Mouse (Mus musculus) kidney, adult 18-20 months (tissue): Measurements from ENCODE around the gene Hoxd10.

Experiments used
- DNase-seq: peaks from one replicate; pipeline ENCODE4 v3.0.0; 2021

The Hoxd10 gene

DNA sequence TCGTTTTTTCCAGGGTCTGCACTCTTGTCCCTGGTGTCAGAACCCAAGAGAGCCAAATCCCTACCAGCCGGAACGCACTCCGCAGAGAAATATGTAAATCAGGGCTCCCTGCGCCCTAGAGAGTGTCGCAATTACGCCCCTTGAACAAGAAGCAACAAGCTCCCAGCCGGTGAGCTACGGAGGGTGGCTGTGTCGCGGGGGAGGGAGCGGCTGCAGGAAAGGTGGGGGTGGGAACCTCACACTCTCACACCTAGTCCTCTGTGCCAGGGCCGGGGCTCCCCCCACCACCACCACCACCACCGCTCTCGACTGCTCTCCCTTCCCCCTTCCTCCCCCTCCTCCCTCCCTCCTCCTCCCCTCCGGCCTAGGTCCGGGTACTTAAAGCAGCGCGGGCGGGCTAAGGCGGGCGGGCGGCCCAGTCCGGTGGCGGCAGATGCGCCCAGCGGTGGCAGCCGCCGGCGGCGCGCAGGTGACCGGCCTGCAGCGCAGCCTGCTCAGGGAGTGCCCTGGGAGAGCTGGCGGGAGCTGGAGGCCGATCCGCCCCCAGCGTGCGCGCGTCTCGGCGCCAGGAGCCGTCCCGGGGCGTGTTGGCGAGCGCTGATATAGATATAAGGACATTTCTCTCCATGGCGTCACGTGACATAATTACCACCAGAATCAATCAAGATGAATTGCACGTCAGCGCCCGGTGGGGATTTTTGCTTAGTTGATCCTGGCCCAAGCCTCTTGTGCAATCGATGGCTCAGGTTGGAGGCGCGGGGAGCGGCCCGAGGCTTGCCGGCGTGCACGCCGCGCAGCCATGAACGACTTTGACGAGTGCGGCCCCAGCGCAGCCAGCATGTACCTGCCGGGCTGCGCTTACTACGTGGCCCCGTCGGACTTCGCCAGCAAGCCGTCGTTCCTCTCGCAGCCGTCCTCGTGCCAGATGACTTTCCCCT is 9.9 kb upstream of the Hoxd10 start:
- peak; percentile 52 for DNase-seq

GRCm38 (mm10) chr2:74682796-74683195 is 8.9 kb upstream of the Hoxd10 start:
- DNase-seq: no peak

- DNase-seq: no peak
Measured at GRCm38 (mm10) chr2:74683471-74683951, 8.2 kb upstream of the Hoxd10 start.

DNA sequence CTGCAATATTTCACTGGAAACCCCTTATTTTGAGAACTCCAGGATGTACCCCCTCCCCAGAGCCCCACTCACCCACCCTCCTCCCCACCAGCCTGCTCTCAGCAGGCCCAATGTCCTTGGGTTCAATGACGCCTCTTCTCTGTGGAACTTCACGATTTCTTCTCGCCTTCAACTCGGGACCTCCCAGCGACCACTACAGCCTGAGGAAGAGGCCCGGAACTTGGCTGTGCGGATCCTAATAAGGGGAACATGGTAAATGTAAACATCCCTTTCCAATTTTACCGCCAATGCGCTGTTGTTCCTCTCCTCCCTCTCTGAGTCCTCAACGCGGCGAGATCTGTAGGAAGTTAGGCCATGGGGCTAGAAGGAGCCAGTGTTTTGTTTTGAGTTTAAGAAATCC is 7.6 kb upstream of the Hoxd10 start:
- no peak for DNase-seq

- DNase-seq: no peak
Measured at GRCm38 (mm10) chr2:74685059-74685603, 6.6 kb upstream of the Hoxd10 start.

- DNase-seq: peak; percentile 87
Measured at GRCm38 (mm10) chr2:74686301-74686987, 5.3 kb upstream of the Hoxd10 start.

- peak; percentile 62 for DNase-seq
Measured at GRCm38 (mm10) chr2:74686988-74687697, 4.6 kb upstream of the Hoxd10 start.

DNA sequence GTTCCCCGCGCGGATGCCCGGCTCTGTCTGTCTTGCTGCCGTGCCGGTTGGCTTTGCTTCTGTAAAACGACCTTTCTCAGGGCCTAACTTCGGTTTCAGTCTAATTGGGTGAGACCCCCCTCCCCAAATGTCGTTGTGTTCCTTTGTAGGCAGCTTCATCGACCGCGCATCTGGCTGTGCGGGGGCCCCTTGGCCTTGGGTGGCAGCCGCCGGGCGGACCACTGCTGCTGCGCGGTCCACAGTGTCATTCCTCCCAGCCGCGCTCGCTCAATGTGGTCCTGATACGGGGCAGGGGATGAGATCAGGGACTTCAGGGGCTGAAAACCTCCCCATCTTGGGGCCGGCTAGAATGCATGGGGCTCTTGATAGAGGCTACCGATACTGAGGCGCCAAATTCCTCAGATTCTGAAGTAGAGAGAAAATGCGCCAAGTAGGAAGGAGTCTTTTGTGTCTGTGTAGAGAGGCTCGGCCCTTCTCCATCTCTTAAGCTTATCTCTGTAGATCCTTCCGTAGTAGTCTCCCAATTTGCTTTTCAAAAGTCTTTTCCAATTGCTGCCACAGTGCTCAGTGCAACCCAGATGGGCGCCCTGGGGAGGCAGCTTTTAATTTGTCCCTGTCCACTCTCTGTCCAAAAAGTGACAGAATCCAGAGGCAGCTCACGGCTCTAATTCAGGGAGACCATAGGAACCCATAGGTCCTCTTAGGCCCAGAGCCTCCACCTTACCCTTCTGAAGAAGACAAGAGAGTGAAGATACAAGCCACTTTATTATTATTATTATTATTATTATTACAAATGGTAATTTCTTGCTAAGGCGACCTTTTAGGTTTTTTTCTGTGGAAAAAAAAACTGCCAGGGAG is 3.8 kb upstream of the Hoxd10 start:
- DNase-seq: no peak

DNA sequence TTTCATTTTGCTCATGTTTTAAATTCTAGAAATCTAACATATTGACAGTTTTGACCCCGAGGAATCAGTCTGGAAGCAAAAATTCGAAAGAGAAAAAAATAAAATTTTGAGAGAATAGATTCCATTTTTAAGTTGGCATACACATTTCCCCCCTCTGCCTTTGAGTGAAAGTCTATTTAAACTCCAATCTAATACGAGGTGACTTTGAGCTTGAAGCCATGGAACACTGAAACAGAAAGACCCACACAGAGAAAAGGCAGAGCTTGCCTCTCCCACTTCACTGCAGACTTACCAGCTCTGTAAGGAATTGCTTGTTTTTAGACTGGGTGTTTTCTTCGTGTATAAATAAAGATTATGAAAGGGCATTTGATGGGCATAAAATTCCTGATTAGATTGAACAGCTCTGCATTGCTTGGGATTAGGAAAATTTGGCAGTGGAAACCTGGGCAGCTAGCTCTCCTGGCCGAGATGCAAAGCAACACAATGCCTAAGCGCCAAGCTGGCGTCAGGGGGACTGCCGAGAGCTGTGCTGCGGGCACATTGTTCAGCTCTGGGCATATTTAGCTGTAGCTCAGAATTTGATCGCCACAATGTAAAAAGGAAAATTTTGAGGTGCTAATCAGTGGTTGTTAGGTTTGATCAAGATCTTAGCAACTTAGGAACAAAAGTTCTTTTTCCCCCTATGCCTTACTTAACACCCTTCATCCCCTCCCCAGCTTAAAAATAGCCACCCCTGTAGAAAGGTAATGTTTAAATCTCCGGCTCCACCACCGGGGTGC is 2.7 kb upstream of the Hoxd10 start:
- no peak for DNase-seq

GRCm38 (mm10) chr2:74689574-74690337 is 2.0 kb upstream of the Hoxd10 start:
- peak; percentile 58 for DNase-seq

GRCm38 (mm10) chr2:74690338-74690716 is 1.4 kb upstream of the Hoxd10 start:
- DNase-seq: no peak

- peak; percentile 58 for DNase-seq
Measured at GRCm38 (mm10) chr2:74691995-74692807, 477 bp downstream of the Hoxd10 start.

GRCm38 (mm10) chr2:74692808-74693431 is 1.2 kb downstream of the Hoxd10 start:
- DNase-seq: no peak

DNA sequence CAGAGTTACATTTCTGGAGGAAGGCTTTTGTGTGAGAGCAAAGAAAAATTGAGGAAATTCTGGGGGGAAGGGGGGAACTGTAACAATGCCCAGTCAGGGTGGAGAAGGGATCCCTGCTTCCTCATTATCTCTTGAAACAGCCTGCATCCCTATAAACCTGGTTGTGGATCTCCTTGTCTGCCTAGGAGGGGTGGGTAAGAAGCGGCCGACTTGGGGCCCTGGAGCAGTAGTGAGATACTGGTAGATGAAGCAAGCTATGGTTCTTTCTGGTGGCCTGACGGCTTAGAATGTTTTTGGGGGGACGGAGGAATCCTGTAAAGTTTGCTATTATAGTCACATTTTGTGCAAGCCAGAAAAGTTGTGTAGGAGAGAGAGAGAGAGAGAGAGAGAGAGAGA is 1.7 kb downstream of the Hoxd10 start:
- no peak for DNase-seq

- DNase-seq: peak; percentile 79
Measured at GRCm38 (mm10) chr2:74694066-74694465, 2.3 kb downstream of the Hoxd10 start.

DNA sequence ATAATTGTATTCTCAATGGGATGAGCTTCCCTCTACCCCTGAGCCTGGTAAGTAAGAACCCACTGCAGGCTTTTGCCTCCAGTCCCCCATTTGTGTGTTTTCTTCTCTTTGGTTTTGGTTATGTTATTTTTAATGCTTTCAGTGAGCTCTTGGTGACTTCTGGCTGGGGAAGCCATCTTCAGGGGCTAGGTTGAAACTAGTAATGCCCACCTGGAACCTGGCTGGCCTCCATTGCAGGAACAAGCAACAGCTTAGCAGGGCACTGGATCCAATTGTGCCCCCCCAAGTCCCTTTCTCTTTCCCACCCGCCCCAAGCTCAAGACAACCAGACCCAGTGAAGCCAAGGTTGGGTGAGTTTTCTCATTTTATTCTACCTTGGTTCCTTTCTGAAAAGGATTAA is 3.7 kb downstream of the Hoxd10 start:
- DNase-seq: no peak

DNA sequence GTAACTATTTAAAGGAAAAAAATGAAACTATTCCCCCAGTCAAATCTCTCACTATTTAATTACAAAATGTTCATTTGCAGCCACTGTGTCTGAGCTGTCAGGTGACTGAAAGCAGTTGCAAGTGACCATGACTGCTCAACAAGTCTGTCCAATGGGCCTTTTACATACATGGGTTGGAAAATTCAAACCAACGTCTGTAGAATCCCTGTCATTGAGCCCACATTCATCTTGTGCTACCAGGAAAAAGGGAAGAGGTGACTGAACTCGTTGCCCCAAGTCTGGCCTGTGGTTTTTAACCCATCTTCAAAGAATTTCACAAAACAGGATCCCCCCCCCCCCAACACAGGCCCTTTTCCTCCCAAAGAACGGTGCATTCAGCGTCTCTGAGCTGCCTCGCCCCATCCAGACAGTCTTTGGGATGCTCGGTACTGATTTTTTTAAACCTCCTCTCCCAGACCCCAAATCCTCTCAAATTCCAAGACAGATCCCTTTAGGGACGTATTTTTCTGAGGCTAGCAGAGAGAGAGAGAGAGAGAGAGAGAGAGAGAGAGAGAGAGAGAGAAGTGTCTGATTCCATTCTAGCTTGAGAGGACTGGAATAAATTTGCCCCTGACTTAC is 4.2 kb downstream of the Hoxd10 start:
- DNase-seq: no peak
